Mouse (Mus musculus): ENCODE data around the gene Ms4a3. TPM values are rescaled to one million over a fixed set of nuclear protein-coding genes. Genes with fewer than 3 reads are reported as not detected.

The Ms4a3 gene
- total RNA-seq (2023) = not detected

DNA sequence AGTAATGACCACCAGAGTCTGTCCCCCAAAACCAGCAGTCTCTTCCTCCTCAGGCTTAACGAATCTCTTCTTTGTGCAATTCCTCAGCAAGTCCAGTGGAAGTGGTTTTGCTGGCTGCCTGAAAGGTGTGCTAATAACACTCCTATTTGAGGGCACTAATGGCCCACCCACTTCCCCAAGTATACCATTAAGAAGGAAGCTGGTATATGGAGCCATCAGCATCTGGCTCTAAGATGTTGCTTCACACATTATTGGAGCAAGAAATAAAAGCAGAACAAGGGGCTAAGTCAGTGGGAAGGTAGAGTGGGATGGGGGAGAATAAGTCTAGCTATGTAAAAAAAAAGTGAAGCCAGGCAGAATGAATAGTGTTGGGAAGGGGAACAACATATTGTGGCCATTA, at the start of gene Ms4a3:
TSS of gene Ms4a3 (minus strand) at position 120 of the 400 bp plus-strand sequence.

GRCm38 (mm10) chr19:11660459-11660858, 19.8 kb upstream of the Ms4a3 start, which contains the start of gene Oosp2:
TSS of gene Oosp2 (minus strand) at chr19:11660559.

DNA sequence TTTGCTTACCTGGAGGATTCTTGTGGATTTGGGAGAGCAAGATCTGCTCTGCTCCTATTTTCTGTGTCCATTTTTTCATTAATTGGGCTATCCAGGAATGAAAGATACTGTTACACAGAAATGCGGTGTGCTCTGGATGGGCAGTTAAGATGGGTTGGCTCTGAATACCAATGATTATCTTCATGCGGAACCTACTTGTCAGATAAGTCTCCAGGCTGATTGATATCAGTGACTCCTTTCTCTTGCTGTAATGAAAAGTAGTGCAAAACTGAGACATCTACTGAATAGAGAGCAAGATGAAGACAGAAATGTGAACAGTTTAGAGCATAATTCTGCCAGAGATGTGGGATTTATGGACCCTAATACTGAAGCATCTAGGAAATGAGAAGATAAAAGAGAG, 17.1 kb downstream of the Ms4a3 start, which contains the start of gene Ms4a2:
TSS of gene Ms4a2 (minus strand) at position 169 of the 400 bp plus-strand sequence.

DNA sequence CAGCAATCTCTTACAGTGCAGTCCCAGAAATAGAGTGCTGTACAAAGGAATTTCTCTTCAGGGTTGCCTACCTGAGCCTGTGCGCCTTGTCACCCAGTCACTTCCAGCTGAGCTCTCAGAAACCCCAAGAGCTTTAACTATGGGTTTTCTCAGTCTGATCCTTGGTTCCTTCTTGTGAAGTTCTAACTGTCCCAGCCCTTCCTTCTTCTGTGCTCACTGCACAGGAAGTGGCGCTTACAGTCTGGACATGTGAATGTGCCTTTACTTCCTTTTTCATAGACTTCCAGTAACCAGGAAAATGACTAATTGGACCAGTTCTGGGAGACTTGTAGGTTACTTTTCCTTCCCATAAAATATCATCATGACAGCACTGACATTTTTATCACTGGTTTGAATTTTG, 36.0 kb downstream of the Ms4a3 start, which contains the start of gene Ms4a6d:
TSS of gene Ms4a6d (minus strand) at position 247 of the 400 bp plus-strand sequence.

Other genes with a start within 250 kb of the Ms4a3 start
- gene Ms4a4c, start 236.1 kb downstream of the Ms4a3 start, total RNA-seq (2023) = 53.2 TPM
- gene Ms4a4b, start 197.3 kb downstream of the Ms4a3 start, total RNA-seq (2023) = 937 TPM
- gene Ms4a6c, start 171.5 kb downstream of the Ms4a3 start, total RNA-seq (2023) = 33.8 TPM
- gene Gm8369, start 154.9 kb downstream of the Ms4a3 start, total RNA-seq (2023) = 328 TPM
- 604 TPM for gene Ms4a6b, start 124.3 kb downstream of the Ms4a3 start, total RNA-seq (2023)
- gene Ms4a4d, start 104.0 kb downstream of the Ms4a3 start, total RNA-seq (2023) = not detected
- 8.6 TPM for gene Ms4a6d, start 36.0 kb downstream of the Ms4a3 start, total RNA-seq (2023)
- gene Ms4a2, start 17.1 kb downstream of the Ms4a3 start, total RNA-seq (2023) = not detected
- not detected for gene Oosp2, start 19.7 kb upstream of the Ms4a3 start, total RNA-seq (2023)
- gene Oosp1, start 50.3 kb upstream of the Ms4a3 start, total RNA-seq (2023) = not detected
- gene Oosp3, start 56.2 kb upstream of the Ms4a3 start, total RNA-seq (2023) = not detected
- not detected for gene Gif, start 106.7 kb upstream of the Ms4a3 start, total RNA-seq (2023)
- 22.5 TPM for gene Mrpl16, start 129.5 kb upstream of the Ms4a3 start, total RNA-seq (2023)
- 7.5 TPM for gene Stx3, start 178.6 kb upstream of the Ms4a3 start, total RNA-seq (2023)
- not detected for gene Olfr1417, start 198.4 kb upstream of the Ms4a3 start, total RNA-seq (2023)
- gene Olfr1418, start 220.2 kb upstream of the Ms4a3 start, total RNA-seq (2023) = not detected
- not detected for gene Olfr1419, start 234.3 kb upstream of the Ms4a3 start, total RNA-seq (2023)
- gene Olfr1420, start 245.7 kb upstream of the Ms4a3 start, total RNA-seq (2023) = not detected